Mouse (Mus musculus) stomach, embryonic 16.5 days (tissue): Measurements from ENCODE around the gene Tdg. TPM values are rescaled to one million over a fixed set of nuclear protein-coding genes. Genes with fewer than 3 reads are reported as not detected.
"Not testable (repeated sequence)": the region's sequence is repeated elsewhere in the genome, so short reads cannot be mapped to it uniquely, and the experiment has no call there.

Experiments used
- ATAC-seq: fragments of 200-750 bp; cut with Nextera tagmentation; 2 replicates; pipeline ENCODE4 v1.8.0; 2017; ENCODE audit warnings: moderate number of reproducible peaks, moderate TSS enrichment; ENCODE audit not compliant: insufficient read depth, low FRiP score
- H3K27ac ChIP-seq: fragments of 300-500 bp; sonication (generic); 2 replicates; pipeline ENCODE4 v1.5.1; 2014; ENCODE audit warnings: low read length
- H3K27me3 ChIP-seq: fragments of 300-500 bp; sonication (generic); 2 replicates; pipeline ENCODE4 v1.6.1; 2014; ENCODE audit warnings: low read length, control low read depth, mixed read lengths; ENCODE audit not compliant: control insufficient read depth, insufficient read depth
- H3K36me3 ChIP-seq: fragments of 300-500 bp; sonication (generic); 2 replicates; pipeline ENCODE4 v1.6.1; 2014; ENCODE audit warnings: low read length; ENCODE audit not compliant: control insufficient read depth, insufficient read depth
- H3K4me1 ChIP-seq: fragments of 300-500 bp; sonication (generic); 2 replicates; pipeline ENCODE4 v1.6.1; 2014; ENCODE audit warnings: low read length, control low read depth, mixed read lengths; ENCODE audit not compliant: control insufficient read depth, insufficient read depth
- H3K4me2 ChIP-seq: fragments of 300-500 bp; sonication (generic); 2 replicates; pipeline ENCODE4 v1.6.1; 2014; ENCODE audit warnings: low read depth, low read length, mixed read lengths
- H3K4me3 ChIP-seq: fragments of 300-500 bp; sonication (generic); replicated peaks from 2 replicates; pipeline ENCODE4 v1.5.1; 2014; ENCODE audit warnings: mild to moderate bottlenecking, low read length
- H3K9ac ChIP-seq: fragments of 300-500 bp; sonication (generic); 2 replicates; pipeline ENCODE4 v1.6.1; 2014; ENCODE audit warnings: low read length
- H3K9me3 ChIP-seq: fragments of 300-500 bp; sonication (generic); replicated peaks from 2 replicates; pipeline ENCODE4 v1.6.1; 2016; ENCODE audit warnings: low read length, control low read depth; ENCODE audit not compliant: control insufficient read depth
- WGBS: fragments of 180-500 bp; shearing (Covaris S2); extraction: QIAGEN DNeasy Blood & Tissue Kit; methylation state at CpG from one replicate; pipeline ENCODE4 v1.1.7; 2014; 5-methylcytosine and 5-hydroxymethylcytosine counted together
- polyA plus RNA-seq: library from polyadenylated mRNA; unstranded; fragments of >200 nt; fragmentation: Nextera tagmentation; extraction: Ambion mirVana; gene quantifications from 2 replicates; pipeline ENCODE4 v1.2.1, GENCODE M21; 2015

Tdg gene
- 105 and 111 TPM in 2 replicates for polyA plus RNA-seq

DNA sequence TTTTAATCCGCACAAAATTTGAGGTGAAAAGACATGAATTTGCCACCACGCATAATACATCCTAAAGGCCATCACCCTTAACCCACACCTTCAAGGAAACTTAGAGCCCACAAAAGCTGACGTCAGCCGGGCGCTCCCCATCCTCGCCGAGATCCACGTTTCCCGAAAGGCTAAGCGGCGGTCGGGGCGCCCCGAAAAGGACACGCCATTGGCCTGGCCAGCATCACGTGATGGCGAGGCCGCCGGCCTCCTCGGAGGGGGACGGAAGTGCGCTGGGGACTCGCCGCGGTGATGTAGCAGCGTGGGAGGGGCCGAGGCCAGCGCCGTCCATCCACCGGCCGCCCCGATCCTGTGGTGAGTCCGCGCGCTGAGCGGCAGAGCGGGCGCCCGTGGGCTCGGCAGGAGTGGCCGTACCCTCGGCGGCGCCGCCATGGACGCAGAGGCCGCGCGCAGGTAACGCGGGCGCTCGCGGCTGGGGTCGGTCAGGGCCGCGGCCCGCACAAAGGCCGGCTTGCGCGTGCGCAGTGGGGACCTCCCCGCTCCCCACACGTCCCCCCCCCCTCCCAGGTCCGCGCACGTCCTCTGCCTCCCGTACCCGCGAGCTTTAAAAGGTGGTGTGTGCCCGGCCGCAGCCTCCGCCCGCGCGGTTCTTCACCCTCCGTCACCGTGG, at the start of gene Tdg:
Tdg (plus strand) TSS at position 243 of the 670 bp plus-strand sequence.
- H3K4me2 ChIP-seq: peak within 1 kb of the TSS; percentile 96
- ATAC-seq: peak; percentile 99
- H3K27me3 ChIP-seq, H3K4me1 ChIP-seq, H3K9me3 ChIP-seq, H3K36me3 ChIP-seq: not testable (repeated sequence)
- H3K27ac ChIP-seq: peak within 1 kb of the TSS; percentile 93
- peak within 1 kb of the TSS; percentile 90 for H3K4me3 ChIP-seq
- WGBS: under 1% methylated on average over 71 of the region's 78 CpGs
- H3K9ac ChIP-seq: peak within 1 kb of the TSS; percentile 91

DNA sequence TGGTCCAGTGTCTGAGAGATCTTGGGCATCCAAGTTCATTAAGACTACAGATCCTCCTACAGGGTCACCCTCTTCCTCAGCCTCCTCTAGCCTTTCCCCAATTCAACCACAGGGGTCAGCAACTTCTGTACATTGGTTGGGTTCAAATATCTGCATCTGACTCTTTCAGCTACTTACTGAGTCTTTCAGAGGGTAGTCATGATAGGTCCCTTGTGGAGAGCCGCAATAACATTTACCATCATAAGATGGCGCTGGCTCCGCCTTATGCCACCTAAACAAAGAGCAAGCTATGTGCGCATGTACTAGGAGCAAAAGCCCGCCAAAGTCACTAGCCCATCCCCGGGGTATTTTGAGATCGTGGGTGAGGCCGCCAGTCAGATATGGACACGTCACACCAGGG, 40.0 kb upstream of the Tdg start:
- 79% methylated on average over 9 of the region's 9 CpGs for WGBS
- H3K4me3 ChIP-seq, H3K9me3 ChIP-seq, H3K4me2 ChIP-seq, H3K27me3 ChIP-seq, H3K36me3 ChIP-seq, H3K4me1 ChIP-seq, H3K9ac ChIP-seq, H3K27ac ChIP-seq, ATAC-seq: not testable (repeated sequence)

DNA sequence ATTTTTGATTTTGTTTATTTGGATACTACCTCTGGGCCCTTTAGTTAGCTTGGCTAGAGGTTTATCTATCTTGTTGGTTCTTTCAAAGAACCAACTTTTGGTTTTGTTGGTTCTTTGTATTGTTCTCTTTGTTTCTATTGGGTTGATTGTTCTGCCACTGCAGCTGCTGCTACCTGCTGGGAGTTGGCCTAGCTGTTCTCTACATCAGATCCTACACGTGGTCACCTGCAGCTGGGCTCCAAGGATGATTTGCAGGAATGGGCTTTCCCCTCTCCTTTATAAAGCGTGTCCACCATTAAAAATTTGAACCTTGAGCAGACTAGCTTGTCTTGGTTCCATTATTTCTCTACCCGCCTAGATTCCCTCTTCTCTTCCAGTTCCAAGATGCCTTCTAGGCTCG, 35.2 kb upstream of the Tdg start:
- not testable (repeated sequence) for H3K4me2 ChIP-seq, H3K36me3 ChIP-seq, H3K9ac ChIP-seq, H3K4me1 ChIP-seq, H3K27me3 ChIP-seq, H3K9me3 ChIP-seq, H3K4me3 ChIP-seq, ATAC-seq, H3K27ac ChIP-seq
- 63% methylated on average over 4 of the region's 4 CpGs for WGBS

DNA sequence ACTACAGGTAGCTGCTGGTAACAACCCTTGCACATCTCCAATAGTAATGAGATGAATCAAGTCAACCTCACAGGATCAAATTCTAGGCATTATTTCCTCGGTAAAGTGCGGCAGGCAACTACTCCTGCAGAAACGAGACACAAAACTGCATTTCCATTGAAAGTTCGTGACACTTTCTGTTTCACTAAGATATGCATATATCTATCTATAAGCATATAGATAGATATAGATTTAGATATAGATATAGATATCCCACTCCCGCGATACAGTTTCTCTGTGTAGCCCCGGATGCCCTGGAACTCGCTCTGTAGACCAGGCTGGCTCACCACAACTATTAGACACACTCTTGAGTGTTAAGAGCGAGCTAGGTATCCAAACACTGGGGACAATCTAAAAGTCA, 7.4 kb upstream of the Tdg start:
- no peaks in the 10 kb centered on the region for H3K27me3 ChIP-seq
- H3K9ac ChIP-seq: peak overlapping the region; percentile 80
- peak overlapping the region; percentile 63 for H3K4me3 ChIP-seq
- peaks cover 4% of the 10 kb centered on the region; the same call in 1 of the 2 replicates for H3K4me1 ChIP-seq
- no peak overlapping the region for H3K27ac ChIP-seq
- WGBS: 22% methylated on average over 9 of the region's 9 CpGs
- H3K36me3 ChIP-seq: no peaks in the 10 kb centered on the region
- no peak for ATAC-seq
- H3K4me2 ChIP-seq: peak overlapping the region; percentile 64
- no peaks in the 10 kb centered on the region for H3K9me3 ChIP-seq

DNA sequence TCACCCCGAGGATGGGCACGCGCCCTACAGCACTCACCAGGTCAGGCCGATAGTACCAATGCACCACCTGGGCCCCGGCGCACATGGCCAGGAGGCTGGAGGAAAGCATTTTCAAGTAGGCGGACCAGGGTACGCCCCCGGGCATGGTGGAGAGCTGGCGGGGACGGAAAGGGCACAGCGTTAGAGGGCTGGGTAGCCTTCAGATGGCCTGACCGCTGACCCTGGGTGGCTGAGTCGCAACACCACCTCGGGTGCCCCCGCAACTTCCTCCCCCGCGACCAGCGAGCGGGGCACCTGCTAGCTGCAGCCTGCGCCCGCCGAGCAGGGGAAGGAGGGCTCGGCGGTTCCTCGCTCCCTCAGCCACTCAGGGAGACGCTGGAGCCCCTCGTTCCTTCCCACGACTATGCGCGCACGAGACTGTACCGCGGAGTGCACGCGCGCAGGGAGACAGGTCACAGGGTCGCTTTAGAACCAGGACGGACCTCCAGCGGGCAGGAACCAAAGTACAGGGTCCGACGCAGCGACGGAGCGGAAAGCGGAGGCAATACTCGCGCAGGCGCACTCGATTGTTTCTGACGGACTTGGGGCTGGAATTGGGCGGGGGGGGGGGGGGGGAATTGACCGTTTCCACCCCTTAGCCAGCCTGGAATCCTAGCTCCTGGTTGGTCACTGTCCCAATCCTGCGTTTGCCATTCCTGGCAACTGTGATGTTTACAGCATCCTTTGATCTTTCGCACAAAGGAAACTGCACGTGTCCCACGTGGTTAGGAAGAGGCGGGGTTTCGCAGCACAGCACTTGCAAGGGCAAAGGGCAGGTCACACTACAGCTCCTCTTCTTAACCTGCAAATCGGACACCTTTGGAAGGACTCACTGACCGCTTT, 6.7 kb upstream of the Tdg start, which contains the start of gene 1190007I07Rik:
1190007I07Rik (minus strand) TSS at position 558 of the 882 bp plus-strand sequence.
- 0% methylated on average over 58 of the region's 61 CpGs for WGBS
- Histone ChIP-seq H3K27ac (peak within 1 kb of the TSS; percentile 77), H3K9ac (peak within 1 kb of the TSS; percentile 80), H3K4me2 (peak within 1 kb of the TSS; percentile 64), H3K4me1 (peaks cover 4% of the 10 kb centered on the region; the same call in 1 of the 2 replicates), H3K9me3 (no peaks in the 10 kb centered on the region), H3K4me3 (peak within 1 kb of the TSS; percentile 63), H3K36me3 (no peaks in the 10 kb centered on the region), H3K27me3 (no peaks in the 10 kb centered on the region)
- ATAC-seq: peak; percentile 90

DNA sequence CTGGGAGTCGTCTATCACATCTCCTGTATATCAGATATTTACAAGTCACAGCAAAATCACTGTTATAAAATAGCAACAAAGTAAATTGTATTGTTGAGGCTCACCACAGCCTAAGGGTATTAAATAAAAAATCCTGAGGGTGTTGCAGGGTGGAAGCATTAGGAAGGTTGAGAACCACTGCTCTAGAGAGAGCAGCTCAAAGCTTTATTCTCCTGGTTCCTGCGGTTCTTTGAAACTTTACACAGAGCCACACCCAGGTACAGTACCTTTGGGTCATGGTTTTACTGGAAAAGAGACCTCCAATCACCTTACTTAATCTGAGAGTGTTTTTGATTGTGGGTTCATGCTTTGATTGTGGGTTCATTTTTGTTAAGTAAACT, 6.1 kb upstream of the Tdg start:
- Histone ChIP-seq H3K4me2 (peak overlapping the region; percentile 64), H3K4me3 (peak overlapping the region; percentile 63), H3K9ac (peak overlapping the region; percentile 80), H3K27ac (peak overlapping the region; percentile 77)
- not testable (repeated sequence) for H3K4me1 ChIP-seq, ATAC-seq, H3K9me3 ChIP-seq, H3K36me3 ChIP-seq, H3K27me3 ChIP-seq
- 0% methylated on average over 2 of the region's 2 CpGs for WGBS

DNA sequence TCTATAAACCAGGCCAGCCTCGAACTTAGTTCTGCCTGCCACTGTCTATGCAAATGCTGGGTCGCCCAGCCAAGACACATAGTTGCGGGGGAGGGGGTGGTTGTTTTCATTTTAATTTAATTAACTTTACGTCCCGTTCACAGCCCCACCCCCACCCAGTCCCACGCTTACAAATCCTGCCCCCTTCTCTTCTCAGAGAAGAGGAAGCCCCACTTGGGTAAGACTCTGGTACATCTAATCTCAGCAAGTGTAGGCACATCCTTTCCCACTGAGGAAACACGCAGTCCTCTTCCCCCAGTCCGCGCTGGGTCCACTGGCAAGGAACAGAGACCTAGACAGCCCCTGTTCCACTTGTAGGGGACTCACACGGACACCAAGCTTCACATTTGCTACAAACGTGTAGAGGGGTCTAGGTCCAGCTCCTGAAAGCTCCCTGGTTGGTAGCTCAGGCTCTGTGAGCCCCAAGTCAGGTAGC, 480 bp upstream of the Tdg start:
- H3K36me3 ChIP-seq: peaks cover 4% of the 10 kb centered on the region; the same call in 1 of the 2 replicates
- peak overlapping the region; percentile 93 for H3K27ac ChIP-seq
- peak overlapping the region; percentile 96 for H3K4me2 ChIP-seq
- H3K4me3 ChIP-seq: peak overlapping the region; percentile 90
- ATAC-seq: peak; percentile 3
- no peaks in the 10 kb centered on the region for H3K27me3 ChIP-seq
- H3K9ac ChIP-seq: peak overlapping the region; percentile 91
- WGBS: 5% methylated on average over 11 of the region's 11 CpGs
- H3K4me1 ChIP-seq: peaks cover 9% of the 10 kb centered on the region
- H3K9me3 ChIP-seq: no peaks in the 10 kb centered on the region

DNA sequence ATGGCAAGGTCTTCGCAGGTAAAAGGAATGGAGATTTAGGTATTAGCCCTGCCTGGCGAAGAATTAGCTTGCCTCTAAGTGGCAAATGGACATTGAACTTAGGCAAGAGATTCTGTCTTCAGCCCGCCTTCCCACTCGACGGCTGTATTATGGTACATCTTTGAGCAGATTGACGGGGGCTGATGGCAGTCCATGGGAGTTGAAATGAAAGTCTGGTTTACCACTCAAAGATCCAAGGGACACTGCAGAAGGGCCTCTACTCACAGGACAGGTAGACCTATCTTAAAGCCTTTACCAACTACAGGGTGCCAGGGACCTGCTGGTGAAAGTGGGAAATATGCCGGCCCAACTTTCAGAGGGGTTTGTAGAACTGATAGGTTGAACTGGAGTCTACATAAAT, 869 bp downstream of the Tdg start:
- Histone ChIP-seq H3K4me1 (peaks cover 9% of the 10 kb centered on the region), H3K27ac (peak overlapping the region; percentile 82; the same call in 1 of the 2 replicates), H3K4me3 (peak overlapping the region; percentile 90), H3K4me2 (peak overlapping the region; percentile 83), H3K9ac (peak overlapping the region; percentile 91), H3K36me3 (peaks cover 4% of the 10 kb centered on the region; the same call in 1 of the 2 replicates), H3K27me3 (no peaks in the 10 kb centered on the region), H3K9me3 (no peaks in the 10 kb centered on the region)
- ATAC-seq: no peak
- WGBS: 12% methylated on average over 7 of the region's 7 CpGs

DNA sequence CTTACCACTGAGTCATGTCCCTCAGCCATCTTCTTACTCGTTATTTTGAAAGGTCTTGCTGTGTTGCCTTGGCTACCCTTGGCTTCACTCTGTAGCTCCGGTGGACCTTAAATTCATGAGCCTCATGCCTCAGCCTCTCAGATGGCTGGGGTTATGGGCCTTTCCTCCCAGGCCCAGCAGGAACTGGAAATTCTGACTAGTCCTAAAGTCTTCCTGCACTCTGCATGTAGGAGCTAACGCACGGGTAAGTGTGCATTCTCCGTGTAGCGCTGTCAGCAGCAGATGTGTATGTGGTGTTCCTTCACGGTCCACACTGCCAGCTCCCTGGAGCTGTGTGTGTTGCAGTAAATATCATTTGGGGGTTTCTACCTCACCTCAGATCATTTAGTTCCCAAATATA, 1.5 kb downstream of the Tdg start:
- peak overlapping the region; percentile 83 for H3K4me2 ChIP-seq
- no peak for ATAC-seq
- H3K4me1 ChIP-seq: peaks cover 9% of the 10 kb centered on the region
- H3K9ac ChIP-seq: peak overlapping the region; percentile 38; the same call in 1 of the 2 replicates
- H3K36me3 ChIP-seq: peaks cover 4% of the 10 kb centered on the region; the same call in 1 of the 2 replicates
- no peak overlapping the region for H3K27ac ChIP-seq
- H3K9me3 ChIP-seq: no peaks in the 10 kb centered on the region
- peak overlapping the region; percentile 90; the same call in 1 of the 2 replicates for H3K4me3 ChIP-seq
- no peaks in the 10 kb centered on the region for H3K27me3 ChIP-seq
- WGBS: 88% methylated on average over 7 of the region's 7 CpGs
